In genomic region chr2:112332051-112332898, GRCm38 (mm10) we compare ENCODE assay signal across 23 mouse cellular contexts. TPM values are rescaled to one million over a fixed set of nuclear protein-coding genes. Genes with fewer than 3 reads are reported as not detected.
DNase-seq lines count a peak whose midpoint lies in the region; ATAC-seq and TF ChIP-seq lines count a peak whose summit lies in the region.
"Had no signal": no experiment of that assay in that cellular context is flagged by ENCODE, and none has a peak within 500 bp of the region (broad histone marks: within the 10 kb centered on the region; RNA-seq: fewer than 3 reads in every experiment).

No protein-coding gene starts in this region.

- TF ChIP-seq CTCF in testis, adult 2 months (IDR thresholded peaks at IDR 0.05; ENCODE audit: control insufficient read depth, insufficient read depth, insufficient replicate concordance, low read depth, low read length), result no peak
- no peak for TF ChIP-seq CTCF in liver, embryonic 14.5 days (IDR thresholded peaks at IDR 0.05; ENCODE audit: low read depth)

- H3K4me3 ChIP-seq in kidney, embryonic 16.5 days (ENCODE audit: low read length), result no peak overlapping the region
- H3K4me3 ChIP-seq in testis, adult 2 months (ENCODE audit: control insufficient read depth, low read depth, low read length), result no peak overlapping the region
- no peak overlapping the region for H3K4me3 ChIP-seq in liver, embryonic 14.5 days (ENCODE audit: insufficient read depth in 1 of 2, low read depth in 2 of 2, low read length in 2 of 2)
- H3K4me3 ChIP-seq: embryonic facial prominence, embryonic 12.5 days; erythroblast, embryonic 14.5 days; forebrain, embryonic 13.5 days; hindbrain, embryonic 13.5 days; limb, embryonic 15.5 days; midbrain, embryonic 12.5 days; neural tube, embryonic 12.5 days had no signal

- TF ChIP-seq POLR2A in testis, adult 2 months (IDR thresholded peaks at IDR 0.05; ENCODE audit: control insufficient read depth, low read depth, low read length), result no peak

- 62% methylated on average over 4 of the region's 4 CpGs for whole genome bisulfite sequencing in kidney, embryonic 16.5 days
- 39% methylated on average over 4 of the region's 4 CpGs for WGBS in liver, embryonic 14.5 days (ENCODE audit: insufficient replicate concordance)

- no peaks in the 10 kb centered on the region for H3K27me3 ChIP-seq in kidney, embryonic 16.5 days (ENCODE audit: insufficient read depth, low read length)
- H3K27me3 ChIP-seq in testis, adult 2 months (ENCODE audit: control insufficient read depth, insufficient read depth, low read length), result no peaks in the 10 kb centered on the region
- H3K27me3 ChIP-seq in liver, embryonic 14.5 days (ENCODE audit: control insufficient read depth, insufficient read depth, low read length), result no peaks in the 10 kb centered on the region
- H3K27me3 ChIP-seq: embryonic facial prominence, embryonic 12.5 days; forebrain, embryonic 13.5 days; hindbrain, embryonic 13.5 days; limb, embryonic 15.5 days; midbrain, embryonic 12.5 days; neural tube, embryonic 12.5 days had no signal

- no peak for ATAC-seq in kidney, embryonic 16.5 days (ENCODE audit: low FRiP score, low TSS enrichment)
- ATAC-seq in liver, embryonic 14.5 days (ENCODE audit: insufficient read depth), result peak; percentile 29; the same call in 1 of the 2 replicates
- ATAC-seq: forebrain, embryonic 13.5 days had no signal

- H3K4me1 ChIP-seq in kidney, embryonic 16.5 days (ENCODE audit: insufficient read depth, low read length), result 0 out of 2 replicates have a peak, but pooled peaks cover 3% of the 10 kb centered on the region
- H3K4me1 ChIP-seq in testis, adult 2 months (ENCODE audit: control insufficient read depth, insufficient read depth, low read length), result no peaks in the 10 kb centered on the region
- H3K4me1 ChIP-seq in liver, embryonic 14.5 days (replicated peaks; ENCODE audit: control insufficient read depth in 2 of 2, insufficient read depth in 2 of 2, low read length in 1 of 2), result peaks cover 16 to 18% of the 10 kb centered on the region in 2 experiments
- H3K4me1 ChIP-seq: embryonic facial prominence, embryonic 12.5 days; forebrain, embryonic 13.5 days; hindbrain, embryonic 13.5 days; limb, embryonic 15.5 days; midbrain, embryonic 12.5 days; neural tube, embryonic 12.5 days had no signal

- DNase-seq in kidney, postnatal 14 days, result no peak
- no peak for DNase-seq in testis, postnatal 10 days (ENCODE audit: low spot score)
- DNase-seq in liver, embryonic 14.5 days (ENCODE audit: low read depth in 3 of 3, low spot score in 3 of 3), result peak in 2 of 3 experiments; percentile 17 to 18
- no peak for DNase-seq in cerebellum, adult 9-10 months
- DNase-seq in adrenal gland, adult 2 months, result no peak
- DNase-seq: B cell, adult 2 months; cerebellum, adult 18-20 months; gastrocnemius, postnatal 10 days; heart, adult 18-20 months; kidney, adult 11 months; right cerebral cortex, postnatal 25 days; thymus, adult 2 months had no signal

- peak overlapping the region; percentile 29; the same call in 1 of the 2 replicates for H3K27ac ChIP-seq in kidney, embryonic 16.5 days (ENCODE audit: low read length)
- H3K27ac ChIP-seq in testis, adult 2 months (ENCODE audit: control insufficient read depth, insufficient read depth, low read depth, low read length), result 0 out of 2 replicates have a peak overlapping the region, but pooled peaks have one; percentile 29
- H3K27ac ChIP-seq in liver, embryonic 14.5 days, result no peak overlapping the region
- H3K27ac ChIP-seq: embryonic facial prominence, embryonic 12.5 days; forebrain, embryonic 13.5 days; hindbrain, embryonic 13.5 days; kidney, postnatal 0 days; limb, embryonic 15.5 days; macrophage; midbrain, embryonic 12.5 days; neural tube, embryonic 12.5 days had no signal

- peaks cover 9% of the 10 kb centered on the region; the same call in 1 of the 2 replicates for H3K36me3 ChIP-seq in kidney, embryonic 16.5 days (ENCODE audit: insufficient read depth, low read length)
- H3K36me3 ChIP-seq in testis, adult 2 months (ENCODE audit: control insufficient read depth, insufficient read depth, low read length), result peaks cover 1% of the 10 kb centered on the region; the same call in 1 of the 2 replicates
- H3K36me3 ChIP-seq in liver, embryonic 14.5 days (replicated peaks; ENCODE audit: control insufficient read depth, insufficient read depth, low read depth), result no peaks in the 10 kb centered on the region; the same call in 1 of the 2 replicates

- peak; percentile 35; the same call in 1 of the 2 replicates for TF ChIP-seq EP300 in liver, embryonic 14.5 days (IDR thresholded peaks at IDR 0.05; ENCODE audit: low read depth)

- H3K4me2 ChIP-seq in kidney, embryonic 16.5 days (replicated peaks; ENCODE audit: low read depth, low read length), result no peak overlapping the region
- peak overlapping the region; percentile 23 for H3K4me2 ChIP-seq in liver, embryonic 14.5 days (ENCODE audit: low read depth)
- H3K4me2 ChIP-seq: embryonic facial prominence, embryonic 12.5 days; forebrain, embryonic 13.5 days; hindbrain, embryonic 13.5 days; limb, embryonic 15.5 days; midbrain, embryonic 12.5 days; neural tube, embryonic 12.5 days had no signal

- no peaks in the 10 kb centered on the region for H3K9me3 ChIP-seq in kidney, embryonic 16.5 days (ENCODE audit: low read length)
- no peaks in the 10 kb centered on the region for H3K9me3 ChIP-seq in liver, embryonic 14.5 days (ENCODE audit: control insufficient read depth, low read length)
- H3K9me3 ChIP-seq: embryonic facial prominence, embryonic 12.5 days; forebrain, embryonic 13.5 days; hindbrain, embryonic 13.5 days; limb, embryonic 15.5 days; midbrain, embryonic 12.5 days; neural tube, embryonic 12.5 days had no signal

- H3K9ac ChIP-seq in kidney, embryonic 16.5 days (replicated peaks; ENCODE audit: low read length), result 0 out of 2 replicates have a peak overlapping the region, but pooled peaks have one; percentile 16
- peak overlapping the region; percentile 12 for H3K9ac ChIP-seq in liver, embryonic 14.5 days (replicated peaks)
- H3K9ac ChIP-seq: embryonic facial prominence, embryonic 12.5 days; forebrain, embryonic 13.5 days; hindbrain, embryonic 13.5 days; limb, embryonic 15.5 days; midbrain, embryonic 12.5 days; neural tube, embryonic 12.5 days had no signal

RNA-seq across cellular contexts. Expression of gene Emc4, which starts 35.6 kb away (rescaled TPM):
- polyA plus RNA-seq in kidney, embryonic 16.5 days (2015; fragmentation: Nextera tagmentation; extraction: Ambion mirVana), result 129 and 139 TPM in 2 replicates
- 105 and 118 TPM in 2 replicates for polyA plus RNA-seq in testis, adult 2 months (2012; rRNA removed)
- 22.9 and 26.3 TPM in 2 replicates for polyA plus RNA-seq in liver, embryonic 14.5 days (2012; rRNA removed)
- 37.4 and 38.1 TPM in 2 replicates for polyA plus RNA-seq in liver, embryonic 14.5 days (2014; fragmentation: Nextera tagmentation; extraction: Ambion mirVana)
- 10 to 100 TPM; 86.4 to 98.8 TPM for total RNA-seq in adrenal gland, adult 2 months (2021)
- 71.4 and 74.1 TPM in 2 replicates for polyA plus RNA-seq in adrenal gland, adult 2 months (2012; rRNA removed)

RNA-seq across cellular contexts. Expression of gene Katnbl1, which starts 46.7 kb away (rescaled TPM):
- 37.0 and 42.6 TPM in 2 replicates for polyA plus RNA-seq in kidney, embryonic 16.5 days (2015; fragmentation: Nextera tagmentation; extraction: Ambion mirVana)
- polyA plus RNA-seq in testis, adult 2 months (2012; rRNA removed), result 0.78 and 1.1 TPM in 2 replicates
- 4.6 and 6.5 TPM in 2 replicates for polyA plus RNA-seq in liver, embryonic 14.5 days (2012; rRNA removed)
- 20.0 and 20.9 TPM in 2 replicates for polyA plus RNA-seq in liver, embryonic 14.5 days (2014; fragmentation: Nextera tagmentation; extraction: Ambion mirVana)
- 10 to 100 TPM; 10.4 to 10.5 TPM for total RNA-seq in adrenal gland, adult 2 months (2021)
- polyA plus RNA-seq in adrenal gland, adult 2 months (2012; rRNA removed), result 0.30 and 0.35 TPM in 2 replicates

Comparison
In these comparisons a context has a peak if more than half of its experiments do, and no peak if none do; other contexts are left out.
1. DNase-seq: peak in liver, embryonic 14.5 days (2 of 3); none in kidney, postnatal 14 days (single experiment), testis, postnatal 10 days (single experiment), cerebellum, adult 9-10 months (single experiment) and adrenal gland, adult 2 months (single experiment).